Mouse (Mus musculus) granulocyte monocyte progenitor cell, adult 5-6 weeks (primary cell): ENCODE data around the gene Ccdc27. TPM values are rescaled to one million over a fixed set of nuclear protein-coding genes. Genes with fewer than 3 reads are reported as not detected.

Source experiments
- ATAC-seq: replicated peaks from 2 replicates; pipeline ENCODE4 v1.8.0; 2016; ENCODE audit warnings: mild to moderate bottlenecking, moderate TSS enrichment, inconsistent platforms; ENCODE audit not compliant: poor library complexity, severe bottlenecking
- total RNA-seq, 2 experiments: library from RNA; stranded (forward) in 1 of 2; stranded (reverse) in 1 of 2; fragments of 200-712, 200-1000 nt in 1 of 2; fragments of >200 nt in 1 of 2; fragmentation: Nextera tagmentation in 1 of 2; gene quantifications; 2 replicates each; pipeline ENCODE4 v1.2.3; 2014 to 2017

Ccdc27 gene
- total RNA-seq, 2 experiments from 2014 or later, result not detected

DNA sequence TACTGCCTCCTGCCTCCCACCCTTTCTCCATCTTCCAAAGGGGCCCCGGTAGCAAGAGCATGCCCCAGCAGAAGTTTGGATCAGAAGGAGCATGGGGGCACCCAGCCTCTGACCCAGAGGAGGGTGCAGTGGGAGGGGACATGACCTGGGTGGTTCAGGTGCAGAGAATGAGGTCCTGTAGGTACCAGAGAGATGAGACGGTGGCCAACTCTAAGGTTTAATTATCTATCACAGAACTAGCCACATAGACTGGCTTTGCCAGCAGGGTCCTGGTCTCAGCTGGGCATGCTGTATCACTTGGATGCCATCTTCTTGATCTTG, 16.1 kb downstream of the Ccdc27 start:
- no peak for ATAC-seq

DNA sequence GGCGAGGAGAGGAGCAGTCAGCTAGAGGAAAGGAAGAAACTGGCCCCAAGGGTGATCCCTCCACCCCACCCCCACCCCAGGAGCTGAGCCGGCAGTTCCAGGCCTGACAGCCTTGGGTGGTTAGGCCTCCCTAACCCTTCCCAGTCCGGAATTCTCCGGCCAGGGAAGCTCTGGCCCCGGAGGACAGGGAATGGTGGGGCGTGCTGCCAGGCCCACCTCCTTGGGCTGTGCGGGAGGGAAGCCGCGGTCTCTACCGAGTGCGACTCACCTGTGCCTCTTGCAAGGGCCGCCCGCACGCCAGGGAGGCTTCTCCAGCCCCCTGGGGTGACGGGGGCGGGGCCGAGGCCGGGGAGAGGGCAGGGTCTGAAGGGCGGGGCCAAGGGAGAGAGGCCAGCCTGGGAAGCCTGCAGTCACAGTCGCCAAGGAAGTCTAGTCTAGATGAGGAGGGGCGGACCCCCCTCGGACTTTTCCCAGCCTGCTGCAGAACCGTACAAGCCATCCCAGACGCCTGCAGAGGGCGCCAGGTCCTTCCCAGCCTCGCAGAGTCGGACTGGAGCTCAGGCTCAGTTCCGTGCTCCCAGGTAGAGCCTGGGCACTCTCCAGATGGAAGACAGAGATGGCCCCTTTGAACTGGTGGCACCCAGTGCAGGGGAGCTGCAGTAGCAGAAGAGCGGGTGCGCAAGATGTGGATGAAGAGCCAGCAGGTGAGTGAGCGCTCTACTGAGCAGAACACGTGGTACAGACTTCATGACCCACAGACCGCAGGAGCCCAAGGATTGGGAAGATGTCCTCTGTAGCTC, 16.6 kb downstream of the Ccdc27 start, which contains the start of gene Smim1:
Gene Smim1 (minus strand): TSS at position 590 of the 800 bp plus-strand sequence.
- peak; percentile 52 for ATAC-seq

DNA sequence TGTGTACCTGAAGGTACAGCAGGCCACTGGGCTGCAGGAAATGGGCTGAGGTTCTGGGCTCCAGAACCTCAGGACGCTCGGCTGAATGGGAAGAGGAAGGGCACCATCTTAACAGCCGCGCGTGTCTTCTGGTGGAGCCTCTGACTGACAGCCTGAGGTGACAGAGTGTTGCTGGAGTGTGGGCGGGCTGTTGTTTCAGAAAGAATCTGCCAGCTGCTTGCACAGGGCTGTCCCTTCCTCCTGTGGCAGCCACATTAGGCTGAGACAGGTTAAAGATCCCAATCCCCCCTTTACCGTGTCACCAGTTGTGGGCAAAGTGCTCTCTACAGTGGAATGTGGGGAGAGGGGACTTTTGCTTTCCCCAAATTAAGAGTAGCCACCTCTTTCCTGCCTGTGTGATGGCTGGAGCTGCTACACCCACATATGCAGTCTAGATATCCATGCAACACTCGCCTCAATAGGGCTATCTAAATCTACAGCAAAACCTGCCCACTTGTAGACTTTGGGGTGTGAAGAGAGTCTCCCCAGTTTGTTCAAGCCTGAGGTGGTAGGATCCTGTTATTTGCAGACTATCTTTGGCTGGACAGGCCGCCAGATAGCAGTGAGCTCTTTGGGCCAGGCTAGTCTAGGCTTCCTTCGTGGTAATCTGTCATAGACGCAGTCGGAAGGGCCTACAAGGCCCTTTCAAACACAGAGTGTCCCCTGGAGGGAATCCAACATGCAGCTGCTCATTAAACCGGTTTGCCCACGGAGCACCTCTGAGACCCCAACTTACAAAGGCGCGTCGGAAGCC, 17.6 kb downstream of the Ccdc27 start:
- ATAC-seq, result no peak

DNA sequence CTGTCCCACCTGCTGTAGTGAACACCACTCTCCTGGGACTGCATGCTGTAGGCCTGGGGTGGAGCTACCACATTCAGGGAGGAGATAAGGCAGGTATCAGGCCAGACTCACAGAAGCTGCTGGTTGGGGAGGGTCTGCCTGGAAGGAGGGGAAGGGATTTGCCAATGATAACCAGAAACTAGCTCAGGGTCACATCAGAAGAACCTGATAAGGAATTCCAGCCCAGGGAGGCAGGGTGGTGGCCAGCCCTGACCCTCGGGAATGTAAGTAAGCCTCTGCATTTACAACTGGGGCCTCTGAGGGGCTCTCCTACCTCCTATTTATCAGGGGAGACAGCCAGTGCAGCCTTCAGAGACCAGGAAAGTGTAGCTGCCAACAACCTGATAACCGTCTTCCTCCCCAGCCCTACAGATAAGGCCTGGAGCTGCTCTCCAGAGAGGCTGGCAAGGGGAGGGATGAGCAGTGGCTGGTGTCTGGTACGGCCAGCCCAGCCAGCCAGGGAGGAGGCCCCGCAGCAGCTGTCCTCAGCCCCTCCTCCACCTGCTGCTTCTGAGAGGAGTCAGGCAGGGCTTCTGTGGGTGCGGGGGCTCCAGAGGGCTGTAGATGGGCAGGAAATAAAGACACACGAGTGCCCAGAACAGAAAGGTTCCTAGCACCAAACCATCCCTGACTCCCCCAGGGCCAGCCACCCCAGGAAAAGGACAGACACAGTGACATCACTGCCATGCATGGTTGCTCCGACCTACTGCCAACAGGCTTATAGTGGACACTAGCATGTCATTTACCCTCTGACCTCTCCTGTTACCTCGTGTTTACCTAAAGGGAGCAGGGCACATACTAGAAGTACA, 18.5 kb downstream of the Ccdc27 start:
- no peak for ATAC-seq

DNA sequence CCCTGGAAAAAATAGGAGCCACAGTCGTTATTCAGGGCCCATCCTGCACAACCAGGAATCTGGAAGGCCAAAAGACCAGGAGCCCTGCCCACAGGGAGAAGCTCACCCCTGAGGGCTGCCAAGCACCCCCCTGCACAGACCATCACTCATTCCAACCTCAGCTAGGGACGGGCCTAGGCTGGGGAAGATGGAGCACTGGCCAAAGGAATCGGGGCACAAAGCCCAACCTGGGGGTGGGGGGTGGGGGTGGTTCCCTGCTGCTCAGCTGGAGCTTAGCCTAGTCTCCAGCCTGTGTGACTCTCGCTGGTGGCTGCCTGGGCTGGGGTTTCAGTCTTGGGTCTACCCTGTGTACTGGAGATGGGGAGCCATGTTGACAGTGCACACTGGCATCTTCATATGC, 19.6 kb downstream of the Ccdc27 start:
- ATAC-seq, result no peak

DNA sequence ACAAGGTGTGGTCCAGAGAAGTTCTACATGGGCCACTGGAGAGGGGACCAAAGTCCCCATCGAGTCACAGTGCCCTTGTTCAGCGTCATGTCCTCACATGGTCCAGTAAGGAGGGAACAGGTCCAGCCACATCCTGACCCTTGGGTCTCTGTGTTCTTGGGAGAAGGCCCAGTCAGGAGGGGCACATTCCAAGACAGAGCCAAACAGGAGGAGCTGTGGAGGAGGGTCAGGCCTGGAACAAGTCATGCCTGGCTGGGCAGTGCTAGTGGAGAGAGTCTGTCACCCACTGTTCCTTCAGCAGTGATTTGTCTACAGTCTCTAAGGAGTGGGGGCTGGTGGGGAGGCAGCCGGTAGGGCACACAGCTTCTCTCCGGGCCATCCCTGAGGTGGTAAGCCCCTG, 20.1 kb downstream of the Ccdc27 start:
- ATAC-seq, result no peak

DNA sequence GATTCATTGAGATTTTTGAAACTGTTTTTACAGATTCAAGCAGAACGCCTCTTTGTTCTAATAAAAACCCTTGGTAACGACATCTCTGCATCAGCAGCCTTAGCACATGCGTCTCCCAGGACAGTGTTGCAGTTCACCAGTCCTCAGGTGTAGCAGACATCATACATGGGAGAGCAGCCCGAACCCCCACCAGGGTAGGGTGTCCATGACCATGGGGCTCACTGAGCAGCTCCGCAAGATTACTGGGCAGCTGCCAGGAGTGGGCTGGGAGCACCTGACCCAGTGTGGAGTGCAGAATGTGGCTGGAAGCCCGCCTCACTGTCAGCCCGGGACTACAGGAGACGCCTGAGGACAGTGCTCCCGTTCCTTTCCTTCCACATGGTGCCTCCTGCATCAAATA, 21.0 kb downstream of the Ccdc27 start:
- no peak for ATAC-seq

DNA sequence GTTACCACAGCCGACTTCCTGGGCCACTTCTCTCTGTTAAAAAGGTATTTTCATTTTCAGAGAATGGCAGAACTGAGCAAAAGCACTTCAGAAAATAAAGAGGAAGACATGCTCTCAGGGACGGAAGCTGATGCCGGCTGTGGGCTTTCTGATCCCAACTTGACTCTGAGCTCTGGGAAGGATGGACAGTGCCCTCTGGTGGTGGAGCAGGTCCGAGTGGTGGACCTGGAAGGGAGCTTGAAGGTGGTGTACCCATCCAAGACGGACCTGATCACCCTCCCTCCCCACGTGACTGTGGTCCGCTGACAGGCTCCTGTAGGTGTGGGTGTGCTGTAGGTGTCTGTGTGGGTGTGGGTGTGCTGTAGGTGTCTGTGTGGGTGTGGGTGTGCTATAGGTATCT, 22.9 kb downstream of the Ccdc27 start:
- ATAC-seq, result peak; percentile 77

DNA sequence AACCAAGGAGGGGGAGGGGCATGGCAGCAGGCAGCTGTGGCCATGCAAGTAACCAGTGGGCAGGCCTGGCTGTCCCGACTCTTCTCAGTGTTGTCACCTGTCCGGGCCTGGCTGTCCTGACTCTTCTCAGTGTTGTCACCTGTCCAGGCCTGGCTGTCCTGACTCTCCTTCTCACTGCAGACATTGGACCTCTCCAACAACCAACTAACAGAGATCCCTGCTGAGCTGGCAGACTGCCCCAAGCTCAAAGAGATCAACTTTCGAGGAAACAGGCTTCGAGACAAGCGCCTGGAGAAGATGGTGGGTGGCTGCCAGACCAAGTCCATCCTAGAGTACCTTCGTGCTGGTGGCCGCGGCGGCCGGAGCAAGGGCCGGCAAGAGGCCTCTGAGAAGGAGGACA, 27.0 kb downstream of the Ccdc27 start:
- ATAC-seq, result no peak

DNA sequence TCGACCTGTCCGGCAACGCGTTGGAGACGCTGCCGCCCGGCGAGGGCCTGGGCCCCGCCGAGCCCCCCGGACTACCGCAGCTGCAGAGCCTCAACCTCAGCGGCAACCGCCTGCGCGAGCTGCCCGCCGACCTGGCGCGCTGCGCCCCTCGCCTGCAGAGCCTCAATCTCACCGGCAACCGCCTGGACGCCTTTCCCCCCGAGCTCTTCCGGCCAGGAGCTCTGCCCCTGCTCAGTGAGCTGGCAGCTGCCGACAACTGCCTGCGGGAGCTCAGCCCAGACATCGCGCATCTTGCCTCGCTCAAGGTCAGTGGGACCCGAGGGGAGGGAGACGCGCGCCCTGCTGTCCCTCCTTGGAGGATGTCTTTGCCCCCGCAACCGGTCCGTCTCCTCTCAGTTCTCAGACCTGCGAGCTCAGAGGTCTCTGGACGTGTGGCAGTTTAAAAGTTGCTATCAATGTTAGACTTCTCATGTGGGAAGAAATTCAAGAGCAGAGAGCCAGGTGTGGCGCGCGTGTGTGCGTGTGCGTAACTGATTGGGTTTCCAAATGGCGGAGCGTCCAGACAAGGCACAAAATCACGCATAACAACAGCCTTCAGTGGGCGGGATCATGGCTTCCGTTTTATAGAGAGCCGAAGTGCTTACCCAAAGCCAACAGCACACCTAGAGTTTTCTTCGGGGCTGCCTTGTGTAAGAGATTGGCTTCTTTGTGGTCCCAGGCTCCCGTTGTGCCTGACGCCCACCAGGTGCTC, 30.2 kb downstream of the Ccdc27 start:
- peak; percentile 53 for ATAC-seq

DNA sequence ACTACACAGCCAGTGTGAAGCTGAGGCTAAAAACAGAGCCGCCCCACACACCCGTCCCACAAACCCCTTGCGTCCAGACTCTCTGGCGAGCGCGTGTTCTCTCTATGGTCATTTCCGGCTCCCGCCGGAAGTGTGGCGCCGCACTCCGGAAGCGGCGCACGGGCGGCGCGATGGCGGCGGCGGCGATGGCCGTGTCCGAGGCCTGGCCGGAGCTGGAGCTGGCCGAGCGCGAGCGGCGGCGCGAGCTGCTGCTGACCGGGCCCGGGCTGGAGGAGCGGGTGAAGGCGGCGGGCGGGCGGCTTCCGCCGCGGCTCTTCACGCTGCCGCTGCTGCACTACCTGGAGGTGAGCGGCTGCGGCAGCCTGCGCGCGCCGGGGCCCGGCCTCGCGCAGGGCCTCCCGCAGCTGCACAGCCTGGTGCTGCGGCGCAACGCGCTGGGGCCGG, 30.8 kb downstream of the Ccdc27 start, which contains the start of gene Lrrc47:
Gene Lrrc47 (plus strand): TSS at position 86 of the 444 bp plus-strand sequence.
- peak; percentile 88 for ATAC-seq

DNA sequence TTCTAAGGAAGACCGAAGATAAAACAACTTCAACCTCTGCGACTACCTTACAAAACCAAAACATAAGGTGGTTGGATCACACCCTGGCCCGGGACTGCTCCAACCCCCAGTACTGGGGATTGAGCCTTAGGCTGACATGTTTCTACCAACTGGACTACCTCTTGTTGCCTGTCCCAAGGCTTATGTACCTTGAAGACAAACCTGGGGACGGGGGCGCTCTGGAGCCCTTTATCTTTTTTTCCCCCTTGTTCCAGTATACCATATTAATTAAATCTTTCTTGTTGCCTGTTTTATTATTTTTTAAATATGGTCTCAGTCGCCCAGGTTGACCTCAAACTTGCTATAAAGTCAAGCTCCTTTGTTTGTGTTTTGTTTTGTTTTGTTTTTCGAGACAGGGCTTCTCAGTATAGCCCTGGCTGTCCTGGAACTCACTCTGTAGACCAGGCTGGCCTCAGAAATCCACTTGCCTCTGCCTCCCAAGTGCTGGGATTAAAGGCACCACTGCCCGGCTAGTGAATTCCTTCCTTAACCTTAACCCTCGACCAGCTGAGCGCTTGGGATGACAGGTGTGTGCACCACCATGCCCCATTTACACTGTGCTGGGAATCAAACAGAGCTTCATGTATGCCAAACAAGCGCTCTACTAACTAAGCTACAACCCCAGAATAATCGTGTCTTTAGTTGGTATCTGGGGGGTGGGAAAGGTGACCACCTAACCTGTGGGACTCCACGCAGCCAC, 31.4 kb downstream of the Ccdc27 start:
- ATAC-seq, result peak; percentile 28

DNA sequence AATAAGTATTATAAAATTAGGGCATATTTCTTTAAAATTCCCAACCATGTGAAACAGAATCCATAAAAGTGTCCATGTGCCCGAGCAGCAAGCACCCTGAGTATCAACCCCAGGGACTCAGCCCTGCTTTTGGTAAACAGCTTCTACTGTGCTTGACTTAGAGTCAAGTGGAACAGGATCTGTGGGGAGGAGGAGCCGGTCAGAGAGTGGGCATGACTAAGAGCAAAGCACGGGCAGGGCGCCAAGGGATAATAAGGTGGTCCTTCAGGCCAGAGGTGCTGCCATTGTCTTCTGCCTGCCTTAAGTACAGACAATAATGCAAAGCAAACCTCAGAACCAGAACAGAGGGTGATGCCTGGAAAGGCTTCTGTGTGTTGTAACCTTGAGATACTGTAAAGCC, 34.7 kb downstream of the Ccdc27 start:
- ATAC-seq, result no peak

DNA sequence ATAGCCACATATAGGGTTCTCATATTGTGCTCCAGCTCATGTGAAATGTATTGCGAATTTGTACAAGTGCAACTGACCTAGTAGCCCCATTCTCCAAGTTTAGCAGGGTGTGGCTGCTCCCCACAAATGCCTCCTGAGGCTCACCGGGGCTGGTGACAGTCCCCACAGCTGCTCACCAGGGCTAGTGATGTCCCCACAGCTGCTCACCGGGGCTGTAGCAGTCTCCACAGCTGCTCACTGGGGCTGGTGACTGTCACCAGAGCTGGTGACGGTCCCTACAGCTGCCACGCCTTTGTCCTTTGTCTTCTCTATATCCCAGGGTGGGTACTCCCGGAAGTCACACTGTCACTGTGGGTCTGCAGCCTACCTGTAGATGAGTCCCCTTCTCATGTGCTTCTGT, 36.2 kb downstream of the Ccdc27 start:
- no peak for ATAC-seq

DNA sequence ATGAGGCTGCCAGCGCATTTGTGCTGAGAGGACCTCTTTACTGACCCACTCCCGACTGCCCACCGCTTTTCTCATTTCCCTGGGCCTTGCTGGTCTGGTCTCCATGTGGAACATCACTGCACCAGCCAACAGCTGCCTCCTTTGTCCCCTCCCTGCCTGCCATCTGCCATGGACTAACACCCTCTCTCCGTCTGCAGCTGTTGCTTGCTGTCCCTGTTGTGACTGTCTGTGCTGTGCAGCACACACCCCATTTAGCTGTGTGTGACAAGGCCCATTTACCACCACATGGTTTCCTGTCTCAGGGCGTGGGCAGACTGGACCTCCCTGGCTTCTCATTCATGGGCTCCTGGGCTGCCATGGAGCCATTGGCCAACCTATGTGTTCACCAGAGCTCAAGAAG, 37.0 kb downstream of the Ccdc27 start:
- ATAC-seq, result no peak

DNA sequence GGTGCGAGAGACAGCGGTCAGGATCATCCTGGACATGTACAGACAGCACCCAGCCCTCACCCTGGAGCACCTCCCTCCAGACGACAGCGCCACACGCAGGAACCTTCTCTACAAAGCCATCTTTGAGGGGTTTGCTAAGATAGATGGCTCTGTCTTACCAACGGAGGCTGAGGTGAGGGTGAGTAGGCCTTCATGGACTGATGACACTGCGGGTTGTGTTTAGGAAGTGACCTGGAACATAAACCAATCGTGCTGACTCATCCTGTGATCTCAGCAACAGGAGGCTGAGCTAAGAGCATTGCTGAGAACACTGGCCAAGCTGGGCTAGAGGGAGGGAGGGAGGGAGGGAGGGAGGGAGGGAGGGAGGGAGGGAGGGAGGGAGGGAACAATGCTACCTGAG, 49.0 kb downstream of the Ccdc27 start:
- ATAC-seq, result no peak

DNA sequence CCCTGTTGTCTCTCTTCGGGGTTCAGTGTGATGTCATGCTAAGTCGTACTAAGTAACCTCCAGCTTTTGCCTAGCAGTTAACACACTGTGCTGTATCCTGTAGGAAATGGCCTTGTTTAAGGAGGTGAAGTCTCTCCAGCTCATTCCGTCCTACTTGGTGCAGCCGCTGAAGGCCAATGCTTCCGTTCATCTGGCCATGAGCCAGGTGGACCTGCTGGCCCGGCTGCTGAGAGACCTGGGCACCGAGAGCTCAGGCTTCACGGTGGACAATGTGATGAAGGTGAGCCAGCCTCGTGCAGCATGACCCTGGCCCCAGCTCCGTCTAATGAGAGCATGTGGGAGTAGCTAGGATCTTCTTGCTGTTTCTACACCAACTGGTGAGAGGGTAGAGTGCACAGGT, 49.8 kb downstream of the Ccdc27 start:
- ATAC-seq, result no peak

DNA sequence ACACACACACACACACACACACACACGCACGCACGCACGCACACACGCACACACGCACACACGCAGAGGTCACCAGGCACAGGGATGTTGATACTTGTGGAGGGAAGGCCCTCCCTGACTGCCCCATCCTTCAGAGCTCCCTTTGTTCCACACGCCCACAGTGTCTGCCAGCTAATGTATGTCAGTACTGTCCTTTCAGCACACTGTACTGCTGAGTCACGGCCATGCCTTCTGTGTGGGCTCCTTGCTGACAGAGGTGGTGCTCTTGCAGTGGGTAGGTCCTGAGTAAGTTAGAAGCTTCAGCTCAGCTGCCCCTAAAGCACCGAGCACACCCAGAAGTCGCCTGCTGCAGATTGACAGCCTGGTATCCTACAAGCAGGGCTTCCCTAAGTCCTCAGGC, 62.0 kb downstream of the Ccdc27 start:
- ATAC-seq, result no peak

DNA sequence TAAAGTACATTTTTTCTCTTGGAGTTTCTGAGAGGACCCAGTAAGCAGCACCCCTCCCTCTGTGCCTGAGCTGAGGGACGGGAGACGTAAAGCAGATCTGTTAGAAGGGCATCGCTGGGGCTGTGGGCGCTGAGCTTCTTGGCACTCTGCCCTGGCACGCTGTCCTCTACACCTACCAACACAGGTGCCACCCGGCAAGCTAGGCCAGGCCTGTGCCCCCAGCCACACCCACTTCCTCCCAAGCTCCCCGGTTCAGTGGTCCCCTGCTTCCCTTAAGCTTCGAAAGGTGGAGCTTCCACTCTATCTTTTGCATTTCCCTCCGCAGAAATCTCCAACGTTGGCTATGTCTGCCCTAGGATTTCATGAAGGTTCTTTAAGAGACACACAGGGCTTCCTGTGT, 63.2 kb downstream of the Ccdc27 start:
- ATAC-seq, result no peak
